Mouse (Mus musculus): ENCODE results near the gene Rcbtb2. TPM values are rescaled to one million over a fixed set of nuclear protein-coding genes. Genes with fewer than 3 reads are reported as not detected.

The Rcbtb2 gene
- polyA plus RNA-seq, 1 experiment from 2014 or later = 62.2 TPM

GRCm38 (mm10) chr14:73162192-73162800 is 39.5 kb downstream of the Rcbtb2 start:
- 89% methylated on average over 13 of the region's 13 CpGs for WGBS

GRCm38 (mm10) chr14:73163363-73163998 is 40.6 kb downstream of the Rcbtb2 start:
- WGBS = 91% methylated on average over 10 of the region's 10 CpGs
- H3K9me3 ChIP-seq (ENCODE audit: control insufficient read depth, low read length) = no peaks in the 10 kb centered on the region
- H3K9ac ChIP-seq (ENCODE audit: low read depth, low read length) = no peak overlapping the region
- H3K4me2 ChIP-seq (ENCODE audit: low read depth, low read length) = no peak overlapping the region
- H3K36me3 ChIP-seq (ENCODE audit: control insufficient read depth, insufficient read depth, low read length) = peaks cover 10% of the 10 kb centered on the region
- H3K27ac ChIP-seq (ENCODE audit: low read length) = no peak overlapping the region
- H3K4me1 ChIP-seq (ENCODE audit: control insufficient read depth, insufficient read depth, low read length) = no peaks in the 10 kb centered on the region
- ATAC-seq = no peak
- no peak overlapping the region for H3K4me3 ChIP-seq (ENCODE audit: low read length)
- no peaks in the 10 kb centered on the region for H3K27me3 ChIP-seq (replicated peaks; ENCODE audit: control insufficient read depth, insufficient read depth, low read length)

More at GRCm38 (mm10) chr14:73162192-73162800, 39.5 kb downstream of the Rcbtb2 start:
- Histone ChIP-seq H3K27ac (ENCODE audit: low read length) (no peak overlapping the region), H3K9me3 (ENCODE audit: control insufficient read depth, low read length) (no peaks in the 10 kb centered on the region), H3K9ac (ENCODE audit: low read depth, low read length) (no peak overlapping the region), H3K27me3 (replicated peaks; ENCODE audit: control insufficient read depth, insufficient read depth, low read length) (no peaks in the 10 kb centered on the region), H3K4me1 (ENCODE audit: control insufficient read depth, insufficient read depth, low read length) (no peaks in the 10 kb centered on the region), H3K36me3 (ENCODE audit: control insufficient read depth, insufficient read depth, low read length) (peaks cover 5% of the 10 kb centered on the region; the same call in 1 of the 2 replicates), H3K4me2 (ENCODE audit: low read depth, low read length) (no peak overlapping the region), H3K4me3 (ENCODE audit: low read length) (no peak overlapping the region)
- no peak for ATAC-seq

DNA sequence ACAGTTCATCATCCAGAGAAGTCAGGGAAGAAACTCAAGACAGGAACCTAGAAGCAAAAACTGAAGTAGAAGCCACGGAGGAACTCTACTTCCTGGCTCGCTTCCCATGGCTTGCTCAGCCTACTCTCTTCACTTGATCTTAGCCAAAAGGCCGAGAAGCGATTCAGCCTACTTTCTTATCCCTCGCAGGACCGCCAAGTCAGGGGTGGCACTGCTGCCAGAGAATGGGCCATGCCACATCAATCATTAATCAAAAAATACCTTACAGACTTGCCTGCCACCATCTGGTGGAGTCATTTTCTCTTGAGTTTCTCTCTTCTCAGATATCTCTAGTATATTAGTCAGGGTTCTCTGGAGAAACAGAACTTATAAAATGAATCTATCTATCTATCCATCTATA is 42.3 kb downstream of the Rcbtb2 start:
- Histone ChIP-seq H3K4me3 (ENCODE audit: low read length) (no peak overlapping the region), H3K27me3 (replicated peaks; ENCODE audit: control insufficient read depth, insufficient read depth, low read length) (no peaks in the 10 kb centered on the region), H3K4me2 (ENCODE audit: low read depth, low read length) (no peak overlapping the region), H3K36me3 (ENCODE audit: control insufficient read depth, insufficient read depth, low read length) (peaks cover 10% of the 10 kb centered on the region), H3K27ac (ENCODE audit: low read length) (no peak overlapping the region), H3K4me1 (ENCODE audit: control insufficient read depth, insufficient read depth, low read length) (no peaks in the 10 kb centered on the region; the same call in 1 of the 2 replicates), H3K9me3 (ENCODE audit: control insufficient read depth, low read length) (no peaks in the 10 kb centered on the region), H3K9ac (ENCODE audit: low read depth, low read length) (no peak overlapping the region)
- 89% methylated on average over 6 of the region's 6 CpGs for whole genome bisulfite sequencing
- no peak for ATAC-seq

DNA sequence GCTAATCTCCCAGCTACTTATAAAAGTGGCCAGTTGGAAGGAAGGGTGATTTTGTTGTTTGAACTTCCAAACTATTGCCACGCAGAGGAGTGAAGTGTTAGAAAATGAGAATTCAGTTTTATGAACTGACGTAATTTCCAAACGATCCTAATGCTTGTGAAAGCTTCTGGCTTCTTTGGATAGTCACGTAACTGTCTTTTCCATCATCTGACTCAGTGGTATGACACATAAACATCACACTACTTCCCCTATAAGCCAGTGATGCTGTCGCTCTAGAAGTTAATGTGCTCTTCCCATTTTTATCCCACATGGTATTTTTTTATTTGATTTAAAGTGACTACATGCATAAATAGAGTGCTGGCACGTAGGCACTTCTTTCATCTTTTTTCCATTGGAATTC is 45.8 kb downstream of the Rcbtb2 start:
- Histone ChIP-seq H3K4me1 (ENCODE audit: control insufficient read depth, insufficient read depth, low read length) (no peaks in the 10 kb centered on the region; the same call in 1 of the 2 replicates), H3K9ac (ENCODE audit: low read depth, low read length) (no peak overlapping the region), H3K4me3 (ENCODE audit: low read length) (no peak overlapping the region), H3K4me2 (ENCODE audit: low read depth, low read length) (no peak overlapping the region), H3K9me3 (ENCODE audit: control insufficient read depth, low read length) (no peaks in the 10 kb centered on the region), H3K27me3 (replicated peaks; ENCODE audit: control insufficient read depth, insufficient read depth, low read length) (no peaks in the 10 kb centered on the region), H3K36me3 (ENCODE audit: control insufficient read depth, insufficient read depth, low read length) (peaks cover 11% of the 10 kb centered on the region), H3K27ac (ENCODE audit: low read length) (no peak overlapping the region)
- ATAC-seq = no peak
- 89% methylated on average over 6 of the region's 6 CpGs for WGBS

DNA sequence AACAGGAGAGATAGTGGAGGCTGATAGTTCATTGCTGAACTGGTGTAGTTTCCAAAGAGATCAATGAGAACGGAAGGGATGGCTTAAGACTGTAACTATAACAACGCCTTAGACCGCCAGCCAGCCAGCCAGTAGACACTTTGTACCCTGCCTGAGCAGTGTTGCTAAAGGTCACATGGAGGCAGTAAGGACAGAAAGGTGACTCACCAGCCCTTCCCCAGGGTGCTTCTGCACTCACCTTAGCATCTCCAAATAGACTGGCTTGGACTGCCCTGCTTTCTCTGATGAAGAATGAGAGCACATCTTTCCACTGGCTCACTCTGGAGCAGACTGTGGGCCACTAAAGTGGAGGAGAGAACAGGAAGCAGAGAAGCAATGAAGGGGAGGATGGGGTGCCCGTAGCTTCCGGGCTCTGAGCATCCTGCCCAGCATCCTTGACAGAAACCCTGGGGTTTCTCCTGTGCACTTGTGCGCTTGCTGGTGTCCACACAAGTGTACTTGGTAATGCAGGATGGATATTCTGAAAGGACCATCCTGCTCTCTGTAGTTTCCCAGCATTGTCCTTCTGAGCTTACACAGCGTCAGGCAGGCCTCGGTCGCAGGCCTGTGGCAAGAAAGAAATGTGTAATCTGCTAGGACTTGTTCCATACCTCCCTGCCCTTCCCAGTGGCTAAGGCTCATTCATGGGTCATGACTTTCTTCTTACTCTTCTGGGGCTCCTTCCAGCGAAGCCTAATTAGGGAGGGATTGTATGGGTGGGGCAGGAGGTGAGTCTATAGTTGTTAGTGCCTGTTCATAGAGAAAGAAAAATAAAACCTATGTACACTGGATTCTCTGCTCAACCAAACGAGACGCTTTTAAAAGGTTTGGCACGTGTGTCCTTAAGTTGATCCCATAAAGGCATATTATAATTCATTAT is 47.3 kb downstream of the Rcbtb2 start:
- ATAC-seq = peak; percentile 82
- Histone ChIP-seq H3K27ac (ENCODE audit: low read length) (no peak overlapping the region), H3K9ac (ENCODE audit: low read depth, low read length) (no peak overlapping the region), H3K27me3 (replicated peaks; ENCODE audit: control insufficient read depth, insufficient read depth, low read length) (no peaks in the 10 kb centered on the region), H3K36me3 (ENCODE audit: control insufficient read depth, insufficient read depth, low read length) (peaks cover 11% of the 10 kb centered on the region), H3K9me3 (ENCODE audit: control insufficient read depth, low read length) (no peaks in the 10 kb centered on the region), H3K4me3 (ENCODE audit: low read length) (no peak overlapping the region), H3K4me1 (ENCODE audit: control insufficient read depth, insufficient read depth, low read length) (no peaks in the 10 kb centered on the region; the same call in 1 of the 2 replicates), H3K4me2 (ENCODE audit: low read depth, low read length) (no peak overlapping the region)
- WGBS = 85% methylated on average over 13 of the region's 13 CpGs

- H3K27me3 ChIP-seq (replicated peaks; ENCODE audit: control insufficient read depth, insufficient read depth, low read length) = no peaks in the 10 kb centered on the region
- no peak; the same call in 1 of the 2 replicates for ATAC-seq
- H3K9me3 ChIP-seq (ENCODE audit: control insufficient read depth, low read length) = no peaks in the 10 kb centered on the region
- H3K4me3 ChIP-seq (ENCODE audit: low read length) = no peak overlapping the region
- H3K27ac ChIP-seq (ENCODE audit: low read length) = no peak overlapping the region
- no peak overlapping the region for H3K4me2 ChIP-seq (ENCODE audit: low read depth, low read length)
- no peak overlapping the region for H3K9ac ChIP-seq (ENCODE audit: low read depth, low read length)
- H3K4me1 ChIP-seq (ENCODE audit: control insufficient read depth, insufficient read depth, low read length) = no peaks in the 10 kb centered on the region; the same call in 1 of the 2 replicates
- peaks cover 8% of the 10 kb centered on the region for H3K36me3 ChIP-seq (ENCODE audit: control insufficient read depth, insufficient read depth, low read length)
- WGBS = 81% methylated on average over 12 of the region's 12 CpGs
These were observed 49.6 kb downstream of the Rcbtb2 start for GRCm38 (mm10) chr14:73172196-73173011.

- no peaks in the 10 kb centered on the region for H3K9me3 ChIP-seq (ENCODE audit: control insufficient read depth, low read length)
- H3K4me1 ChIP-seq (ENCODE audit: control insufficient read depth, insufficient read depth, low read length) = no peaks in the 10 kb centered on the region; the same call in 1 of the 2 replicates
- H3K4me2 ChIP-seq (ENCODE audit: low read depth, low read length) = no peak overlapping the region
- peaks cover 3% of the 10 kb centered on the region; the same call in 1 of the 2 replicates for H3K36me3 ChIP-seq (ENCODE audit: control insufficient read depth, insufficient read depth, low read length)
- no peak overlapping the region for H3K4me3 ChIP-seq (ENCODE audit: low read length)
- H3K27ac ChIP-seq (ENCODE audit: low read length) = no peak overlapping the region
- H3K9ac ChIP-seq (ENCODE audit: low read depth, low read length) = no peak overlapping the region
- no peaks in the 10 kb centered on the region for H3K27me3 ChIP-seq (replicated peaks; ENCODE audit: control insufficient read depth, insufficient read depth, low read length)
- ATAC-seq = no peak
- WGBS = 89% methylated on average over 11 of the region's 11 CpGs
These were observed 50.8 kb downstream of the Rcbtb2 start for GRCm38 (mm10) chr14:73173662-73174061.

DNA sequence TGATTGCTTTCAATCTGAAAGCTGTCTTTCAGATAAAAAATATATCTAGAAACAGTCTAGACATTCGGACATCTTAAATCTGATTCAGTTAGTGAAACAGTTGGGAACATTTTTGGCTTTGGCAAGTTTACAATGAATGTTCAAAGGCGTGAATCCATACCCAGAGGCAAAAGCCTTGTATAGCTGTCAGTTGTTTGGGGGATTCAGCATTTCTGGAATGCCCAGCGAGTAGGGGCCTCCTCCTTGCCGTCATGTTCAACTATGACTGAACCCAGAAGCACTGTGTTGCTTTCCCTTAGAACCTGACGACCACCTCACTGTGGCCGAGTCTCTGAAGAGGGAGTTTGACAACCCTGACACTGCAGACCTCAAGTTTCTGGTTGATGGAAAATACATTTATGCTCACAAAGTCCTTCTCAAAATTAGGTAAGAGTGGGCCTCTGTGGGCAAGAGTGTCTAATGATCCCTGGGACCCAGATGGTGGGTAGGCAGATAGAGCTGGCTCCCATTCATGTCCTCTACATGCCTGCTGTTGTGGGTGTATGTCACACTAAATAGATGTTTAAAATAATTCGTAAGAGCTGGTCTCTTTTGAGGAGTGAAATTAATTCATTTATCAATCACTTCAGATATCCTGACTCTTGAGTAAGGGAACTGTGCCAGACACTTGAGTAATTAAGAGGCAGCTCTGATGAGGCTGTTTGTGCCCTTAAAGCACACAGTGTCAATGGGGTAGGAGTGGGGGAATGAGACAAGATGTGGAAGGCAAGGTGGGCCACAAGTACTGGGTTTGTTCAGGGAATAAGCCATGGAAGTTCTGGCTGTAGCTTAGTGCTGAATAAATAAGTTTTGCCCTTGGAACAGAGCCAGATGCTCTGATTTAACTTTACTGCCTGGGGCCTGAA is 51.5 kb downstream of the Rcbtb2 start:
- no peak for ATAC-seq
- no peaks in the 10 kb centered on the region for H3K9me3 ChIP-seq (ENCODE audit: control insufficient read depth, low read length)
- H3K9ac ChIP-seq (ENCODE audit: low read depth, low read length) = no peak overlapping the region; the same call in 1 of the 2 replicates
- no peak overlapping the region for H3K27ac ChIP-seq (ENCODE audit: low read length)
- no peak overlapping the region for H3K4me2 ChIP-seq (ENCODE audit: low read depth, low read length)
- WGBS = 77% methylated on average over 7 of the region's 7 CpGs
- no peaks in the 10 kb centered on the region for H3K27me3 ChIP-seq (replicated peaks; ENCODE audit: control insufficient read depth, insufficient read depth, low read length)
- peaks cover 2% of the 10 kb centered on the region for H3K4me1 ChIP-seq (ENCODE audit: control insufficient read depth, insufficient read depth, low read length)
- H3K36me3 ChIP-seq (ENCODE audit: control insufficient read depth, insufficient read depth, low read length) = peaks cover 3% of the 10 kb centered on the region; the same call in 1 of the 2 replicates
- no peak overlapping the region for H3K4me3 ChIP-seq (ENCODE audit: low read length)

All from intestine, embryonic 16.5 days (tissue).